Mouse (Mus musculus) neural tube, embryonic 14.5 days (tissue): Measurements from ENCODE around the gene Npb. TPM values are rescaled to one million over a fixed set of nuclear protein-coding genes. Genes with fewer than 3 reads are reported as not detected.

Source experiments
- ATAC-seq: fragments of 200-750 bp; cut with Nextera tagmentation; 2 replicates; pipeline ENCODE4 v1.8.0; 2017; ENCODE audit warnings: low read depth, mild to moderate bottlenecking, moderate TSS enrichment, moderate library complexity
- H3K27ac ChIP-seq: fragments of 300-500 bp; sonication (generic); 2 replicates; pipeline ENCODE4 v1.5.1; 2014; ENCODE audit warnings: low read depth, mild to moderate bottlenecking, control low read depth, low read length, moderate library complexity, mixed read lengths
- H3K27me3 ChIP-seq: fragments of 300-500 bp; sonication (generic); 2 replicates; pipeline ENCODE4 v1.6.1; 2014; ENCODE audit warnings: low read length; ENCODE audit not compliant: control insufficient read depth, insufficient read depth
- H3K36me3 ChIP-seq: fragments of 300-500 bp; sonication (generic); 2 replicates; pipeline ENCODE4 v1.6.1; 2014; ENCODE audit warnings: low read length, mixed read lengths; ENCODE audit not compliant: control insufficient read depth, insufficient read depth
- H3K4me1 ChIP-seq: fragments of 300-500 bp; sonication (generic); 2 replicates; pipeline ENCODE4 v1.6.1; 2014; ENCODE audit warnings: low read length; ENCODE audit not compliant: control insufficient read depth, insufficient read depth
- H3K4me2 ChIP-seq: fragments of 300-500 bp; sonication (generic); 2 replicates; pipeline ENCODE4 v1.6.1; 2014; ENCODE audit warnings: mild to moderate bottlenecking, low read depth, low read length, control low read depth
- H3K4me3 ChIP-seq: fragments of 300-500 bp; sonication (generic); 2 replicates; pipeline ENCODE4 v1.5.1; 2014; ENCODE audit warnings: low read depth, low read length, control low read depth, mixed read lengths
- H3K9ac ChIP-seq: fragments of 300-500 bp; sonication (generic); replicated peaks from 2 replicates; pipeline ENCODE4 v1.6.1; 2014; ENCODE audit warnings: low read depth, mild to moderate bottlenecking, control low read depth, low read length, mixed read lengths
- H3K9me3 ChIP-seq: fragments of 300-500 bp; sonication (generic); 2 replicates; pipeline ENCODE4 v1.6.1; 2016; ENCODE audit warnings: low read length; ENCODE audit not compliant: control insufficient read depth
- WGBS: fragments of 180-500 bp; shearing (Covaris S2); extraction: QIAGEN DNeasy Blood & Tissue Kit; methylation state at CpG from one replicate; pipeline ENCODE4 v1.1.7; 2014; 5-methylcytosine and 5-hydroxymethylcytosine counted together
- polyA plus RNA-seq: library from polyadenylated mRNA; unstranded; fragments of >200 nt; fragmentation: Nextera tagmentation; extraction: Ambion mirVana; gene quantifications from 2 replicates; pipeline ENCODE4 v1.2.1, GENCODE M21; 2014

Gene Npb
- polyA plus RNA-seq, 1 experiment from 2014 or later = not detected

- H3K4me3 ChIP-seq = peak overlapping the region; percentile 68
- H3K9me3 ChIP-seq = no peaks in the 10 kb centered on the region
- peaks cover 27% of the 10 kb centered on the region for H3K36me3 ChIP-seq
- H3K9ac ChIP-seq = peak overlapping the region; percentile 72
- H3K4me2 ChIP-seq = peak overlapping the region; percentile 95
- peak overlapping the region; percentile 56 for H3K27ac ChIP-seq
- H3K4me1 ChIP-seq = peaks cover 16% of the 10 kb centered on the region
- WGBS = 0% methylated on average over 21 of the region's 24 CpGs
- H3K27me3 ChIP-seq = no peaks in the 10 kb centered on the region
- peak; percentile 40; the same call in 1 of the 2 replicates for ATAC-seq
Observed at GRCm38 (mm10) chr11:120572417-120572751, 35.9 kb upstream of the Npb start.

- peak; percentile 96 for ATAC-seq
- no peaks in the 10 kb centered on the region for H3K9me3 ChIP-seq
- H3K27me3 ChIP-seq = no peaks in the 10 kb centered on the region
- peak within 1 kb of the TSS; percentile 95 for H3K4me2 ChIP-seq
- peaks cover 27% of the 10 kb centered on the region for H3K36me3 ChIP-seq
- H3K4me1 ChIP-seq = peaks cover 16% of the 10 kb centered on the region
- under 1% methylated on average over 92 of the region's 94 CpGs for WGBS
- peak within 1 kb of the TSS; percentile 89 for H3K27ac ChIP-seq
- peak within 1 kb of the TSS; percentile 68 for H3K4me3 ChIP-seq
- H3K9ac ChIP-seq = peak within 1 kb of the TSS; percentile 72
Observed at GRCm38 (mm10) chr11:120572752-120573584, 35.3 kb upstream of the Npb start, which contains the start of gene P4hb. TSS of gene P4hb (minus strand) at chr11:120573253.

GRCm38 (mm10) chr11:120573585-120574277 lies 34.5 kb upstream of the Npb start:
- Histone ChIP-seq H3K9me3 (no peaks in the 10 kb centered on the region), H3K4me1 (peaks cover 16% of the 10 kb centered on the region), H3K4me3 (peak overlapping the region; percentile 68), H3K36me3 (peaks cover 27% of the 10 kb centered on the region), H3K27ac (peak overlapping the region; percentile 89), H3K9ac (peak overlapping the region; percentile 72), H3K4me2 (peak overlapping the region; percentile 90), H3K27me3 (no peaks in the 10 kb centered on the region)
- ATAC-seq = no peak
- under 1% methylated on average over 23 of the region's 23 CpGs for WGBS

DNA sequence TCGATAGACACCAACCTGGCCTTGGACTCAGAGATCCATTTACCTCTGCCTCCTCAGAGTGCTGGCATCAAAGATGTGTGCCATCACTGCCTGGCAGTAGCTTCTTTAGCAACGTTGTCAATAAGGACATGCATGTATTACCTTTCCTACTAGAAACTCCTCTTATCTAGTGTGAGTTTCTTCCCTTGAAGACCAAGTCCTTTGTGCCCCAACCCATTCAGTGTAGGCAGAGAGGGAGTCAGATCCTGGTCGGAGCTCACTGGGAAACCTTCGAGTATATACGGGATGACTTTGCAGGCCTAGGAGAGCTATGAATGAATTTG lies 34.0 kb upstream of the Npb start:
- ATAC-seq = no peak
- peaks cover 30% of the 10 kb centered on the region for H3K36me3 ChIP-seq
- H3K27me3 ChIP-seq = no peaks in the 10 kb centered on the region
- no peak overlapping the region for H3K9ac ChIP-seq
- H3K4me1 ChIP-seq = peaks cover 16% of the 10 kb centered on the region
- H3K27ac ChIP-seq = no peak overlapping the region
- WGBS = 47% methylated on average over 5 of the region's 5 CpGs
- no peaks in the 10 kb centered on the region for H3K9me3 ChIP-seq
- peak overlapping the region; percentile 68 for H3K4me3 ChIP-seq
- H3K4me2 ChIP-seq = peak overlapping the region; percentile 90

- ATAC-seq = no peak
- Histone ChIP-seq H3K4me3 (no peak overlapping the region), H3K27me3 (no peaks in the 10 kb centered on the region), H3K36me3 (peaks cover 31% of the 10 kb centered on the region), H3K4me1 (peaks cover 22% of the 10 kb centered on the region), H3K27ac (no peak overlapping the region), H3K9me3 (no peaks in the 10 kb centered on the region), H3K9ac (no peak overlapping the region), H3K4me2 (no peak overlapping the region)
- 80% methylated on average over 2 of the region's 2 CpGs for WGBS
Observed at GRCm38 (mm10) chr11:120575046-120575445, 33.2 kb upstream of the Npb start.

DNA sequence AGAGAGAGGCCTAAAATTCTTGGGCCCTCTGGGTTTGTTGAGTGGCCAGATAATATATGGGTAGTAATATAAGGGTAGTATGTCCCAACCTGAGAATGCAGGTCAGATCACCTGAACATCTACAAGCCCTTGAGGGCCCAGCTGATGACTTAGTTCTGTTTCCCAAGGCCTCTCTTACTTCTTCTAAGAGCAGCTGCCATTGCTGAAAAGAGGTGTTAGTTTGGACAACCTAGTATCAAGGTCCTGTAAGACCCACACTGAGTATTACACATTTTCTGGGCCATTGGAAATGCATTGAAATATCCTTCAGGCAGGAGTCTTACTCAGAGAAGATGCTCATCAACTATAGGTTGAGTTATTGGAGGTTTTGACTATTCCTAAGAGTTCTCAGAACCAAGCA lies 32.3 kb upstream of the Npb start:
- ATAC-seq = no peak

GRCm38 (mm10) chr11:120576365-120576981 lies 31.8 kb upstream of the Npb start:
- H3K4me1 ChIP-seq = peaks cover 25% of the 10 kb centered on the region
- H3K36me3 ChIP-seq = peaks cover 24% of the 10 kb centered on the region
- no peaks in the 10 kb centered on the region for H3K27me3 ChIP-seq
- H3K27ac ChIP-seq = no peak overlapping the region
- H3K4me2 ChIP-seq = no peak overlapping the region
- no peak overlapping the region for H3K9ac ChIP-seq
- H3K4me3 ChIP-seq = no peak overlapping the region
- H3K9me3 ChIP-seq = no peaks in the 10 kb centered on the region
- no peak for ATAC-seq
- WGBS = 88% methylated on average over 3 of the region's 3 CpGs

More for the DNA sequence above, 32.3 kb upstream of the Npb start:
- Histone ChIP-seq H3K36me3 (peaks cover 24% of the 10 kb centered on the region), H3K4me1 (peaks cover 28% of the 10 kb centered on the region), H3K27me3 (no peaks in the 10 kb centered on the region), H3K27ac (no peak overlapping the region), H3K4me2 (no peak overlapping the region), H3K9me3 (no peaks in the 10 kb centered on the region), H3K9ac (no peak overlapping the region), H3K4me3 (no peak overlapping the region)

GRCm38 (mm10) chr11:120577211-120578023 lies 30.9 kb upstream of the Npb start:
- 0 out of 2 replicates have a peak overlapping the region, but pooled peaks have one; percentile 16 for H3K9ac ChIP-seq
- 84% methylated on average over 7 of the region's 7 CpGs for WGBS
- H3K27ac ChIP-seq = no peak overlapping the region

More at GRCm38 (mm10) chr11:120577211-120578023, 30.9 kb upstream of the Npb start:
- Histone ChIP-seq H3K9me3 (no peaks in the 10 kb centered on the region), H3K4me3 (no peak overlapping the region), H3K36me3 (peaks cover 24% of the 10 kb centered on the region), H3K4me2 (no peak overlapping the region), H3K27me3 (no peaks in the 10 kb centered on the region), H3K4me1 (peaks cover 25% of the 10 kb centered on the region)
- no peak for ATAC-seq
